Mouse (Mus musculus) adrenal gland, postnatal 4 days (tissue): Measurements from ENCODE around the gene Peg3. TPM values are rescaled to one million over a fixed set of nuclear protein-coding genes. Genes with fewer than 3 reads are reported as not detected.
A peak's percentile ranks its signal among the peaks of the same experiment; 100 is the strongest.
"Not testable (repeated sequence)": the region's sequence is repeated elsewhere in the genome, so short reads cannot be mapped to it uniquely, and the experiment has no call there.

Experiments used
- DNase-seq, 2 experiments: peaks; one replicate each; pipeline ENCODE4 v3.0.0; 2021 to 2022; ENCODE audit warnings: low spot score in 2 of 2, mixed read lengths in 2 of 2
- long read RNA-seq, 2 experiments: library from polyadenylated mRNA; stranded (forward); transcript quantifications; one replicate each; pipeline ENCODE4 v2.0.0; 2021
- total RNA-seq, 2 experiments: library from RNA; stranded (reverse); gene quantifications; 2 replicates each; pipeline ENCODE4 v1.2.3; 2021

Peg3 gene
- total RNA-seq: 100 to 1,000 TPM; 191 to 197 TPM
- long read RNA-seq, experiment 1, partial matches to known transcripts: 0 of 10 reads
- long read RNA-seq, experiment 1, other reads (novel, unspliced or antisense): 10 of 10 reads
- long read RNA-seq, experiment 2, partial matches to known transcripts: 0 of 7 reads
- long read RNA-seq, experiment 2, other reads (novel, unspliced or antisense): 7 of 7 reads

GRCm38 (mm10) chr7:6730241-6730640 is at the start of gene Peg3, which contains the start of gene Usp29:
TSS of gene Peg3 (minus strand) at chr7:6730431.
TSS of gene Usp29 (plus strand) at chr7:6730578.
- peak; percentile 44 to 65 for DNase-seq

- DNase-seq: no peak
Observed at GRCm38 (mm10) chr7:6779172-6779571, 48.9 kb upstream of the Peg3 start.

- DNase-seq: no peak
Observed at GRCm38 (mm10) chr7:6777689-6778088, 47.5 kb upstream of the Peg3 start.

- no peak for DNase-seq
Observed at GRCm38 (mm10) chr7:6777107-6777506, 46.9 kb upstream of the Peg3 start.

- no peak for DNase-seq
Observed at GRCm38 (mm10) chr7:6776314-6777059, 46.3 kb upstream of the Peg3 start.

- DNase-seq: not testable (repeated sequence)
Observed at GRCm38 (mm10) chr7:6773865-6774413, 43.7 kb upstream of the Peg3 start.

- no peak for DNase-seq
Observed at GRCm38 (mm10) chr7:6770286-6770685, 40.1 kb upstream of the Peg3 start.

- DNase-seq: no peak
Observed at GRCm38 (mm10) chr7:6765240-6765639, 35.0 kb upstream of the Peg3 start.

GRCm38 (mm10) chr7:6760170-6760569 is 29.9 kb upstream of the Peg3 start:
- DNase-seq: no peak

- DNase-seq: no peak
Observed at GRCm38 (mm10) chr7:6759698-6760097, 29.5 kb upstream of the Peg3 start.

- DNase-seq: no peak
Observed at GRCm38 (mm10) chr7:6756777-6757291, 26.6 kb upstream of the Peg3 start.

- no peak for DNase-seq
Observed at GRCm38 (mm10) chr7:6753440-6753839, 23.2 kb upstream of the Peg3 start.

- DNase-seq: no peak
Observed at GRCm38 (mm10) chr7:6749196-6749595, 19.0 kb upstream of the Peg3 start.

- no peak for DNase-seq
Observed at GRCm38 (mm10) chr7:6744281-6744904, 14.2 kb upstream of the Peg3 start.

- no peak for DNase-seq
Observed at GRCm38 (mm10) chr7:6736060-6736459, 5.8 kb upstream of the Peg3 start.

- DNase-seq: no peak
Observed at GRCm38 (mm10) chr7:6731930-6732329, 1.7 kb upstream of the Peg3 start.

- DNase-seq: no peak
Observed at GRCm38 (mm10) chr7:6731373-6731772, 1.1 kb upstream of the Peg3 start.

GRCm38 (mm10) chr7:6730801-6731200 is 570 bp upstream of the Peg3 start:
- no peak for DNase-seq

GRCm38 (mm10) chr7:6729061-6729817 is 992 bp downstream of the Peg3 start:
- DNase-seq: peak; percentile 65 to 80

GRCm38 (mm10) chr7:6728263-6728931 is 1.8 kb downstream of the Peg3 start:
- peak; percentile 49 to 68 for DNase-seq
